Mouse (Mus musculus) spleen, adult 2 months (tissue): ENCODE measurements around the gene Khdc1b.

Experiments
- CTCF ChIP-seq: fragments of 200-500 bp; IDR thresholded peaks from 2 replicates; pipeline ENCODE4 v1.5.1; 2011; ENCODE audit warnings: mild to moderate bottlenecking, inconsistent platforms; ENCODE audit not compliant: insufficient read depth, insufficient read length, insufficient replicate concordance; ENCODE audit errors: extremely low read depth
- POLR2A ChIP-seq: fragments of 200-500 bp; IDR thresholded peaks from 2 replicates; pipeline ENCODE4 v1.6.1; 2011; ENCODE audit warnings: low read depth, low read length, inconsistent platforms

- no peak for TF ChIP-seq CTCF
- TF ChIP-seq POLR2A, result no peak
Measured at GRCm38 (mm10) chr1:21340745-21341144, 42.6 kb upstream of the Khdc1b start.
